Mouse (Mus musculus): Measurements from ENCODE around the gene Foxp1. TPM values are rescaled to one million over a fixed set of nuclear protein-coding genes. Genes with fewer than 3 reads are reported as not detected.

Foxp1 gene
- polyA plus RNA-seq, 1 experiment from 2014 or later = 52.4 TPM

GRCm38 (mm10) chr6:99273177-99273576, 249.3 kb downstream of the Foxp1 start:
- no peaks in the 10 kb centered on the region for H3K27me3 ChIP-seq (ENCODE audit: control insufficient read depth, insufficient read depth, low read length)
- H3K9ac ChIP-seq (replicated peaks; ENCODE audit: low read depth, low read length) = no peak overlapping the region
- H3K4me1 ChIP-seq (ENCODE audit: control insufficient read depth, insufficient read depth, low read length) = no peaks in the 10 kb centered on the region
- no peaks in the 10 kb centered on the region for H3K9me3 ChIP-seq (ENCODE audit: control insufficient read depth, low read length)
- no peak overlapping the region for H3K4me3 ChIP-seq (ENCODE audit: low read depth, low read length)
- WGBS = 84% methylated on average over 5 of the region's 5 CpGs
- H3K27ac ChIP-seq (ENCODE audit: low read depth, low read length) = no peak overlapping the region
- H3K36me3 ChIP-seq (ENCODE audit: control insufficient read depth, insufficient read depth, low read length) = no peaks in the 10 kb centered on the region
- H3K4me2 ChIP-seq (ENCODE audit: low read depth, low read length) = no peak overlapping the region
- ATAC-seq (ENCODE audit: low read depth) = no peak

GRCm38 (mm10) chr6:99272174-99272573, 250.3 kb downstream of the Foxp1 start:
- Histone ChIP-seq H3K9ac (replicated peaks; ENCODE audit: low read depth, low read length) (no peak overlapping the region), H3K4me1 (ENCODE audit: control insufficient read depth, insufficient read depth, low read length) (no peaks in the 10 kb centered on the region), H3K27me3 (ENCODE audit: control insufficient read depth, insufficient read depth, low read length) (no peaks in the 10 kb centered on the region), H3K4me3 (ENCODE audit: low read depth, low read length) (no peak overlapping the region), H3K9me3 (ENCODE audit: control insufficient read depth, low read length) (no peaks in the 10 kb centered on the region), H3K27ac (ENCODE audit: low read depth, low read length) (no peak overlapping the region), H3K4me2 (ENCODE audit: low read depth, low read length) (no peak overlapping the region), H3K36me3 (ENCODE audit: control insufficient read depth, insufficient read depth, low read length) (no peaks in the 10 kb centered on the region)
- ATAC-seq (ENCODE audit: low read depth) = no peak
- WGBS = 86% methylated on average over 3 of the region's 3 CpGs

- Histone ChIP-seq H3K9me3 (ENCODE audit: control insufficient read depth, low read length) (no peaks in the 10 kb centered on the region), H3K4me1 (ENCODE audit: control insufficient read depth, insufficient read depth, low read length) (no peaks in the 10 kb centered on the region), H3K36me3 (ENCODE audit: control insufficient read depth, insufficient read depth, low read length) (no peaks in the 10 kb centered on the region), H3K27me3 (ENCODE audit: control insufficient read depth, insufficient read depth, low read length) (no peaks in the 10 kb centered on the region), H3K4me3 (ENCODE audit: low read depth, low read length) (no peak overlapping the region), H3K4me2 (ENCODE audit: low read depth, low read length) (no peak overlapping the region), H3K9ac (replicated peaks; ENCODE audit: low read depth, low read length) (no peak overlapping the region), H3K27ac (ENCODE audit: low read depth, low read length) (no peak overlapping the region)
- WGBS = 85% methylated on average over 7 of the region's 7 CpGs
- ATAC-seq (ENCODE audit: low read depth) = no peak
Observed at GRCm38 (mm10) chr6:99271741-99272140, 250.8 kb downstream of the Foxp1 start.

GRCm38 (mm10) chr6:99269921-99270320, 252.6 kb downstream of the Foxp1 start:
- H3K9me3 ChIP-seq (ENCODE audit: control insufficient read depth, low read length) = no peaks in the 10 kb centered on the region
- no peaks in the 10 kb centered on the region for H3K36me3 ChIP-seq (ENCODE audit: control insufficient read depth, insufficient read depth, low read length)
- 70% methylated on average over 6 of the region's 6 CpGs for WGBS
- ATAC-seq (ENCODE audit: low read depth) = no peak
- H3K4me1 ChIP-seq (ENCODE audit: control insufficient read depth, insufficient read depth, low read length) = no peaks in the 10 kb centered on the region
- no peak overlapping the region for H3K4me3 ChIP-seq (ENCODE audit: low read depth, low read length)
- H3K4me2 ChIP-seq (ENCODE audit: low read depth, low read length) = no peak overlapping the region
- no peaks in the 10 kb centered on the region for H3K27me3 ChIP-seq (ENCODE audit: control insufficient read depth, insufficient read depth, low read length)
- no peak overlapping the region for H3K9ac ChIP-seq (replicated peaks; ENCODE audit: low read depth, low read length)
- no peak overlapping the region for H3K27ac ChIP-seq (ENCODE audit: low read depth, low read length)

GRCm38 (mm10) chr6:99268171-99269061, 254.1 kb downstream of the Foxp1 start:
- WGBS = 45% methylated on average over 20 of the region's 20 CpGs
- Histone ChIP-seq H3K4me2 (ENCODE audit: low read depth, low read length) (no peak overlapping the region), H3K4me3 (ENCODE audit: low read depth, low read length) (no peak overlapping the region), H3K9me3 (ENCODE audit: control insufficient read depth, low read length) (no peaks in the 10 kb centered on the region), H3K36me3 (ENCODE audit: control insufficient read depth, insufficient read depth, low read length) (no peaks in the 10 kb centered on the region), H3K27ac (ENCODE audit: low read depth, low read length) (no peak overlapping the region), H3K4me1 (ENCODE audit: control insufficient read depth, insufficient read depth, low read length) (peaks cover 8% of the 10 kb centered on the region; the same call in 1 of the 2 replicates), H3K9ac (replicated peaks; ENCODE audit: low read depth, low read length) (no peak overlapping the region), H3K27me3 (ENCODE audit: control insufficient read depth, insufficient read depth, low read length) (no peaks in the 10 kb centered on the region)
- no peak for ATAC-seq (ENCODE audit: low read depth)

GRCm38 (mm10) chr6:99265945-99266656, 256.4 kb downstream of the Foxp1 start:
- H3K4me2 ChIP-seq (ENCODE audit: low read depth, low read length) = peak overlapping the region; percentile 3; the same call in 1 of the 2 replicates
- H3K36me3 ChIP-seq (ENCODE audit: control insufficient read depth, insufficient read depth, low read length) = no peaks in the 10 kb centered on the region
- no peak for ATAC-seq (ENCODE audit: low read depth)
- H3K9me3 ChIP-seq (ENCODE audit: control insufficient read depth, low read length) = no peaks in the 10 kb centered on the region
- WGBS = 20% methylated on average over 13 of the region's 13 CpGs
- H3K27ac ChIP-seq (ENCODE audit: low read depth, low read length) = peak overlapping the region; percentile 53; the same call in 1 of the 2 replicates
- no peaks in the 10 kb centered on the region for H3K27me3 ChIP-seq (ENCODE audit: control insufficient read depth, insufficient read depth, low read length)
- H3K4me3 ChIP-seq (ENCODE audit: low read depth, low read length) = no peak overlapping the region
- H3K4me1 ChIP-seq (ENCODE audit: control insufficient read depth, insufficient read depth, low read length) = peaks cover 8% of the 10 kb centered on the region; the same call in 1 of the 2 replicates
- no peak overlapping the region; the same call in 1 of the 2 replicates for H3K9ac ChIP-seq (replicated peaks; ENCODE audit: low read depth, low read length)

- 39% methylated on average over 4 of the region's 4 CpGs for WGBS
- no peak for ATAC-seq (ENCODE audit: low read depth)
- no peaks in the 10 kb centered on the region for H3K9me3 ChIP-seq (ENCODE audit: control insufficient read depth, low read length)
- no peak overlapping the region for H3K9ac ChIP-seq (replicated peaks; ENCODE audit: low read depth, low read length)
- H3K27me3 ChIP-seq (ENCODE audit: control insufficient read depth, insufficient read depth, low read length) = no peaks in the 10 kb centered on the region
- H3K36me3 ChIP-seq (ENCODE audit: control insufficient read depth, insufficient read depth, low read length) = no peaks in the 10 kb centered on the region
- H3K27ac ChIP-seq (ENCODE audit: low read depth, low read length) = no peak overlapping the region
- H3K4me3 ChIP-seq (ENCODE audit: low read depth, low read length) = no peak overlapping the region
- no peak overlapping the region for H3K4me2 ChIP-seq (ENCODE audit: low read depth, low read length)
- peaks cover 8% of the 10 kb centered on the region; the same call in 1 of the 2 replicates for H3K4me1 ChIP-seq (ENCODE audit: control insufficient read depth, insufficient read depth, low read length)
Observed at GRCm38 (mm10) chr6:99265173-99265572, 257.3 kb downstream of the Foxp1 start.

- Histone ChIP-seq H3K4me2 (ENCODE audit: low read depth, low read length) (peak overlapping the region; percentile 2; the same call in 1 of the 2 replicates), H3K9ac (replicated peaks; ENCODE audit: low read depth, low read length) (no peak overlapping the region)
Observed at GRCm38 (mm10) chr6:99264192-99265093, 258.1 kb downstream of the Foxp1 start.

More at GRCm38 (mm10) chr6:99264192-99265093, 258.1 kb downstream of the Foxp1 start:
- no peaks in the 10 kb centered on the region for H3K27me3 ChIP-seq (ENCODE audit: control insufficient read depth, insufficient read depth, low read length)
- no peaks in the 10 kb centered on the region for H3K36me3 ChIP-seq (ENCODE audit: control insufficient read depth, insufficient read depth, low read length)
- H3K27ac ChIP-seq (ENCODE audit: low read depth, low read length) = no peak overlapping the region
- H3K4me1 ChIP-seq (ENCODE audit: control insufficient read depth, insufficient read depth, low read length) = peaks cover 8% of the 10 kb centered on the region; the same call in 1 of the 2 replicates
- H3K4me3 ChIP-seq (ENCODE audit: low read depth, low read length) = no peak overlapping the region
- no peak for ATAC-seq (ENCODE audit: low read depth)
- no peaks in the 10 kb centered on the region for H3K9me3 ChIP-seq (ENCODE audit: control insufficient read depth, low read length)
- WGBS = 17% methylated on average over 13 of the region's 13 CpGs
